Mouse (Mus musculus) heart, adult 8-10 months (tissue): ENCODE results near the gene Lrba. TPM values are rescaled to one million over a fixed set of nuclear protein-coding genes. Genes with fewer than 3 reads are reported as not detected.

Source experiments
- DNase-seq: peaks from one replicate; pipeline ENCODE4 v3.0.0; 2022; ENCODE audit warnings: low spot score
- total RNA-seq, 4 experiments: library from RNA; stranded (reverse); gene quantifications; 2 replicates each; pipeline ENCODE4 v1.2.4; 2022

The Lrba gene
- total RNA-seq, 4 experiments from 2014 or later: 24.2 to 31.0 (median 28.2) TPM

DNA sequence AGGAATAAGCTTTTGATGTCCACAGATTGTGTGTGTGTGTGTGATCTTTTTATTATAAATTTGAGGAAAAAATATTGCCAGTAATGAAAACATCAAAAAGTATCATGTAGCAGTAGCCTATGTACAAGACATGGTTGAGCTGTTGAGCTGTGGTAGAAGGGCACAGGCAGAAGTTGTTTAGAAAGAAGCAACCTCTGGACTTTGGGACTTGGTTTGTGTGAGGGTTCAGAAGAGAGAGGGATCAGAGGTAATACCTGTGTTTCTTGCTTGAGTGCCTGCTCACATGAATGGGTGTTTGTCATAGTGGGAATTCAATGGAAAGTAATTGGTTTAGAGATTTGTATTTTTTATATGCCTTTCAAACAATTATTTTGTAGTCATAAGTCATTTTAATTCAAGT, 276.1 kb downstream of the Lrba start:
- DNase-seq: no peak

DNA sequence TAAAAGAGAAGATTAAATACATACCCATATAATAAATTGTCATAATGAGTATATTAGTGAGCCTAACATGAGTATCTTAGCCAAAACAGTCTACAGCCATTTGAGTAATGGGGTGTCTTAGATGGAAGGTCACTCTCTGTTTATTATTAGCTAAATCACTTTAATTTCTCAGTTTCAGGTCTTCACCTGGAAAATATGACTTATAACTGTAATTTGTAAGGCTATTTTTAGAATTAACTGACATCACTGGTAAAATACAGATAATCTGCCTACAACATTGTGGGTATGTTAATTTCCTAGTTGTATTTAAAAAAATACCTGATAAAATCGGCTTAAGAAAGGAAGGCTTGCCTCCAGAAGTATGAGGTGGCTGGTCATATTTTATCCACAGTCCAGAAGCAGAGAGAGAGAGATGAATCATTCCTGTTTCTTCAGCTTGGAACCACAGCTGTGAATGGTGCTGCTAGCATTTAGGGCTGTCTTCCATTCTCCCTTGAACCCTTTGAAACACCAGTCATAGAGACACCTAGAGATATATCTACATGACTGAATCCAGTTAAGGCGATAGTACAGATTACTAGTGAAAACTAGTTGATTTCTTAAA, 294.1 kb downstream of the Lrba start:
- DNase-seq: no peak

DNA sequence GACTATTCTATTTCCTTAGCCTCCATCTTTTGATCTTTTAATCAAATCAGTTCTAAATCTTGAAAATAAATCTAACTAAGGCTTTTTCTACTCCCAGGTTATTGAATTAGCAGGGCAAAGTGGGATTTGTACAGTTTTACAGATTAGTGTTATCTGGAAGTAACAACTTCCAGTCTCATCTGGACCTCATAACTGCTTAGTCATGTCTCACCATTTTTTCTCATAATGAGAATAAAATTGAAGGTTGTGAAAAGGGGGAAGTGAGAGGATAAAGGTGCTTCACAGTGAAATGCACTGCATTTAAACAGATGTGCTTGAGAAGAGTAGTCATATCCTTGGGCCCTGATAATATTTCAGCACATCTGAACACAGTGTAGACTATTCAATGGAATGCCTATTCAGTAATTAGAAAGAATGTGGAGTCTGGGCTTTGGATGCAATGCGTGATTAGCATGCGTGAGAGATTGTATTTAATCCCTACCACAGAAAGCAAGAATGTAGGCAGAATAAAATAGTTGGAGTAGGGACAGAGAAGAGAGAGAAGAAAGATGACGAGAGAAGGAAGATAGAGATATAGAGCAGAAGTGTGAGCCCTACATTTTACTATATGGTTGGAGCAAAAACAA, 298.5 kb downstream of the Lrba start:
- no peak for DNase-seq

DNA sequence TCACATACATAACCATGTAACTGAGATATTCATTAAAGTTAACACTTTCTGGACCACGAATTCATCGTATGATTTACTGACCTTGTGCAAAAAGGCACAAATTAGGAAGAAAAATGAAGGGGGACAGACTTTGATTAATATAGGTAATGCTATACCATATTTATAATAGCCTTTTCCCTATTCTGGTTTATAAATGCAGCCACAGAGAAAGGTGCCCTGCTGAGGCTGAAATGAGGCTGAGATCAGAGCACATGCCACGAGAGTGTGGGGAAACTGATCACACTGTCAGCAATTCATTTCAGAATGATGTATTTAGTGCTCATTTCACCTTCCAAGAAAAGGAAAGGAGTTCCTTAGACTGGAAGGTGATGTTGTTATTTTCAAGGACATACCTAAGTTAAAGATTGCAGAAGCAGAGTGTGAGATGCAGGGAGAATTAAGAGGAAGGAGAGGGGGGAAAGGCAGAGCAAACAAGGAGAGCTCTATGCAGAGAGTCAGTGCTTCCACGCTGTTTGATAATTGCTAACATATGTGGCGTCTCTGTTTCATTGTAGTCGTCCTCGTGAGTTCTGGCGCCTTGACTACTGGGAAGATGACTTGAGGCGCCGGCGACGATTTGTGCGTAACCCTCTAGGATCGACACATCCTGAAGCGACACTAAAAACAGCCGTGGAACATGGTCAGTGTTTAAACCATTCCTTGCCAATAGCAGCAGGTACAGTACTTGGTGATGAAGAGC, 307.2 kb downstream of the Lrba start:
- DNase-seq: no peak

DNA sequence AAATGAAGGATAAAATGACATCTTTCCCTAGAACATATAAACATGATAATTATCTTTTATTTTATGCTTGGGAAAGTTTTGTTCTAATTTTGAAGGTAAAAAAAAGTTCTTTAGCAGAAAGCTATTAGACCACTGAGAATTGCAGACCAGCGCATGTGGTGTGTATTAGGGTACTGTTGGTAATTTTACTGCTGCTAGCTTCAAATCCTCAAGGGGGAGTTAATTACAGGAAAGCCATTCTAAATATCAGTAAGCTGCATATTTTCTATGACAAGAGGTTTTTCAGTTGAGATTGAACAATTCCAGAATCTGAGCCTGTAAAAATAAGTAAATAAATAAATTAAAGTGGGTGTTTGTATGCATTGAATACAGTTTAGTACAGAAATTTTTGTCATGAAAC, 312.3 kb downstream of the Lrba start:
- no peak for DNase-seq

DNA sequence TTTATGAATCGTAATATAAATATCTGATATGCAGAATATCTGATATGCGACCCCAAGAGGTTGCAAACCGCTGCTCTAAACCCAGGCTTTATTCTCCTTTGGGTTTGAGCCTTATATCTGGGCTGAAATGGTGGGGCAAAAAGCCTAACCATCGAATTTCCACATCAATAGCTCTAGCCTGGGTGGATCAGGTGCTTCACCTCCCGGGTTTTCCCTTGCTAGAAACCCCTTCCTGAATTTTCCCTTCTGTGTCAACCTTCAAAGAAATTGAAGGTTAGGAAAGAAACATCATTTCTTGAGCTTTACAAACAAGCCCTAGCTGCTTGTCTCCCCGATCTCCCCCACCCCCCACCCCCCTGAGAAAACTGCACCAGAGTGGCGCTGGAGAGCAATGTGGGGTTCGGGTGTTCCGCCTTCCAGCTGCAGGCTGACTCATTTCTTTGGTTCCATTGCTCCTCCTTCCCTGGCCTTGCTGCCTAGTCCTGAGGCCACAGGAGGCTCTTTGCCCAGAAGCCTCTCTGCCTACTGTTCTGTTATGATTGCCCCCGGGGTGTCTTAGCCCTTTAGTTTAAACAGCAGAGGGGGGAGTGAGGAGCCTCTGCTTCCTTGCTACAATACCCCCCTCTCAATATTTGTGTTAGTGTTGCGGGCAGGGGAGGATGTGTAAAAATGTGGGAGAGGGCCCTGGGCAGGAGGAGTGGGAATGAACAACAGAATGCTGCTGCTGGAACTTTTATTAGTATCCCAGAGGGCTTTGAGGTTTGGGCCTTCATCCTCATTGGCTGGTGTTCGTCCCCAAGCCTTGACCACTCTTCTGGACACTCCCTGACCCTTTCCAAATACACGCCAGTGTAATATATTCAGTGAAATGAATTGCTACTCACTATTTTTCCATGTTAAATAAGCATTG, 314.4 kb downstream of the Lrba start:
- DNase-seq: no peak

DNA sequence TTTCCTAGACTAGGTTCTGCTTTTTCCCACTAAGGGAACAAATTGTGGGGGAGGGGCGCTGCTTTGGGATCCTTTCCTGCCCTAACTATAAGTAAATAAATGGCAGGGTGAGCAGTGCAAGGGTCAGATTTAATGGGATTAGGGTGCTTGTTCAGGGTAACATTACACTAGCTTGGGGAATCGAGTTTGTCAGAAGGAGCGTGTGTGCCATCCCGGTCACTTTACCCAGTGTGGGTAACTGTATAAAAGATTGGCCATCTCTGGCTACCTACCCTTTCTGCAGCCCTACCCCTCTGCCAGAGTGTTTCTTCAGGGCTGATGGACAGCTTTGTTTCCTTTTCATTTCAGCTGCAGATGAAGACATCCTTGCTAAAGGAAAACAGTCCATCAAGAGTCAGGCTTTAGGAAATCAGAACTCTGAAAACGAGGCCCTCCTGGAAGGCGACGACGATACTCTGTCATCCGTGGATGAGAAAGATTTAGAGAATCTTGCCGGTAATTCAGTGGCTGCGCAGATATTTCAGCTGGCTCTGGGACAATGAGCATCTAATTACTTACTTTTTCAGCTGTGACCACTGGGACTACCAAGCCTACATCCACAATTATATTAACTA, 315.2 kb downstream of the Lrba start:
- no peak for DNase-seq

DNA sequence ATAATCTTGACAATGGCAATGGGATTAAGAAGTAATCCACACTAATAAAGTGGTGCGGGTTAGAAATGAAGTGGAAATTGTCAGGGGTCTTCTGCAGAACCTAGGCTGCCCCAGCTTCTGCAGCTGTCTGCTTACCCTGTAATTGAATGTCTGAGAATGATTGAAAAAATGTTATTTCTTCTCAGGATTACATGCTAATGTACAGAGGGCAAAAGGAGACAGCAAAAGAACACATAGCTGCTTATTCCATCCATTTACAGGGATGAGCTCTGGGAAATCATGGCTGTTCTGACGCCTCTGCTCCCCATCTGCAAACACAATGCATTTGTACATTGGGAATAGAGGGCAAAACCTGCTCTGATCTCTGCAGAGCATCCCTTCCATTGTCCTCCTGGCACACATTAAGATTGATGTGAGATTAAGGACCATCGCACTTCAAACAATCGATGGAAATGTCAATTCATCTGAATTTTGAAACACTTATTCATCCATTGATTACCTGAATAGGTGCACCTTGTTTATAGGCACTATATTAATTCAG, 316.7 kb downstream of the Lrba start:
- no peak for DNase-seq

DNA sequence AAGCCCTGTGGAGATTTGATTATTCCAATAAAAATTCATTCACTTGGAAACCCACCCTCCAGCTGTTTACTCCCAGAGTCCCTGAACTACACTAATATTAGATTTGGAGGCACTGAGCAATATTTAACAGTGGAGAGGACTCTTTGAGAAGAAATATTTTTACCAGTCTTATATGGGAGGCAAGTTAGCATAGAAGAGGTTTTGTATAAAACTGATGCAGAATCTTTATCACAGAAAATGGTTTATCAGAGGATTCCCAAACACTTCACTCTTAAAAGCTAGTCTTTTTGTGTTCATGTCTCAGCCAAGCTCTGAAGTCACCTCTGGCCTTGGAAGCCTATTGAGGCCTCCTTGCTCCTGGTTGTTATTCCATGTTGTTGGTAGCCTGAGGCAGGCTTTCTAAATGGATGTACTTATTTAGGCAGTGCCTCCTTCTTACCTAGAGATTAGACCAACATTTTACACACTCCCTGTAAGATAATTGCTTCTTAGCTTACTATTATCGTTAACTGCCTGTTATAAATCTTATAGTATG, 317.4 kb downstream of the Lrba start:
- DNase-seq: no peak

DNA sequence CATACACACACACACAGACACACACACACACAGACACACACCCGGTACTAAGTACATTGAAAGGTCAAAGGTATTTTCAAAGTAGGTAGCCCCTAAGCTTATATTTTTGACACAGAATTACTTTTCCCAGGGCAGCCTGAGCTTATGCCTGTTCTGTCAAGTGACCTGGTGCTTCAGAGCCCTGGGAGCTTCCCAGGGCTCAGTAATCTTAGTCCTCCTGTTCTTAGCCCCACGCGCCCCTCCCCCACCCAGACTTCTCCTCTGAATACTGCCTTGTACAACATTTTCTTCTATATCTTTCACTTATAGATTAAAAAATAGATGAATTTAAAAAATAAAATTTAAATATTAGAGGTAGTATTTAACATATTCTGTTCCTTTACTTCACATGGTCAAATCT, 320.3 kb downstream of the Lrba start:
- DNase-seq: no peak

DNA sequence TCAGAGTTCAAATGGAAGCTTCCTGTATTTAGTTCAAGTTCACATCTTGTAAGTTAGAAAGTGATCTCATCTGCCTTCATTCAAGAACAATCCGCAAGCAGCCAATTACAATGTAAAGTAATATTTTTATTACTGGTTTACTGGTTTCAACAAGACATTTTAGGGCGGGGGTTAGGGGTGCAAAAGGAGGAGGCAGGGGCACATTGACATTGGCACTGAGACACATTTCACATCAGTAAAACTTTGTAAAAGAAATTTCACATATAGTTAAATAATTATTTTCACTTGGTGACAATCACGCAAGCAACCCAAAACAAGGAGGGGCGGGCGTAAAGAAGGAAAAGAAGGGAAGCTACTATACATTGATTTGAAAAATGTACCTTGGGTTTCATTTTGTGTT, 321.5 kb downstream of the Lrba start:
- DNase-seq: no peak

DNA sequence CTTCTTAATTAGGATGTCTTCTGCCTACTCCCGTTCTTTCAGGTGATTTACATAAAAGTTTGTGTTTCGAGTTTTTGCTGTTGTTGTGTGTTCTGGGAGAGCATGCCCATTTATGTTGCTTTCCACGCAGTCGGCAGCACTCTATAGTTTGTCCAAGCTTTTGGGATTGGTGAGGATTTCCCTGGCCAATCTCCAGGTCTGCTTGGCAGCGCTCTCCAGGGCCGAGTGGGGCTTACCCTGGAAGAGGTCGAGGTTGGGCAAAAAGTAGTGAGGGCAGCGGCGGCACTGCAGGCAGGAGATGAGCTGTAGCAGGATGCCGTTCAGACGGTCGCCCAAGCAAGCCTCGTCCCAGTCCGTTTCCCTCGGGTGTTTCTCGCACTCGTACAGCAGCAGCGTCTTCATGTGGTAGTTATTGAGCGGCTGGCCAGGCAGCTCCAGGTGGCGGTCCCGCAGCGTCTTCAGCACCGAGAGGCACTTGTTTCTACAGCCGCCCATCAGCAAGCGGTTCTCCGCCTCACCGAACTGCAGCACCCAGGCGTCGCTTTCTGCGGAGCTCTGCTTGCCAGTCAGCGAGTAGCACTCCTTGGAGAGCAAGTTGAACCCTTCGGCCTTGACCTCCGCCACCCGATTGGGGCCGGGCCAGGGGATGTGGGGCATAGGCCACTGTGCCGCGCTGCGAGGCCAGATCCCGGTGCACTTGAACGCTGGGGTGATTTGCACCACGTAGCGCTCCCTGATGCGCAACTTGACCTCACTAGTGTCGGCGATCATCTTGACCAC, 322.2 kb downstream of the Lrba start:
- DNase-seq: peak; percentile 27

DNA sequence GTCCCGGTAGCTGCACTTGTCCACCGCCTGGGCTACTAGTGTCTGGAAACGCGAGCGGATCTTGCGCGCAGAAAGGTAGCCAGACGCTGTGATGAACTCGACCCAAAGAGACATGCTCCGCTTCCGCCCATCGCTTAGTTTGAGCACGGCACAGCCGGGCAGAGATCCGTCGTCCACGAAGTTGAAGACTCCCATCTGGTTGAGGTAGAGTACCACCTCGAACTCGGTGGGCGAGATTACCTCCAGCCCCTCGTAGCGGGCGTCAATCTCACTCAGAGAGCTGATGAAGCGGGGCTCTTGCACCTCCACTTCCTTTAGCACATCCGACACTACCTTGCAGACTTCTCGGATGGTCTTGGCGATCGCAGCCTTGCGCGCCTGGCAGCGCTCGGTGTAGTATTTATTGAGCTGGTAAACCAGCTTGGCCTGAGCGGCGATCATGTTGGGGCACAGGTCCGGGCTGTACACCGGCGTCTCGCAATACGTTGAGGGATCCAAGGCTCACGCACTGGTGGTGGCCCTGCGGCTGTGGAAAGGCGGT, 322.8 kb downstream of the Lrba start:
- no peak for DNase-seq

DNA sequence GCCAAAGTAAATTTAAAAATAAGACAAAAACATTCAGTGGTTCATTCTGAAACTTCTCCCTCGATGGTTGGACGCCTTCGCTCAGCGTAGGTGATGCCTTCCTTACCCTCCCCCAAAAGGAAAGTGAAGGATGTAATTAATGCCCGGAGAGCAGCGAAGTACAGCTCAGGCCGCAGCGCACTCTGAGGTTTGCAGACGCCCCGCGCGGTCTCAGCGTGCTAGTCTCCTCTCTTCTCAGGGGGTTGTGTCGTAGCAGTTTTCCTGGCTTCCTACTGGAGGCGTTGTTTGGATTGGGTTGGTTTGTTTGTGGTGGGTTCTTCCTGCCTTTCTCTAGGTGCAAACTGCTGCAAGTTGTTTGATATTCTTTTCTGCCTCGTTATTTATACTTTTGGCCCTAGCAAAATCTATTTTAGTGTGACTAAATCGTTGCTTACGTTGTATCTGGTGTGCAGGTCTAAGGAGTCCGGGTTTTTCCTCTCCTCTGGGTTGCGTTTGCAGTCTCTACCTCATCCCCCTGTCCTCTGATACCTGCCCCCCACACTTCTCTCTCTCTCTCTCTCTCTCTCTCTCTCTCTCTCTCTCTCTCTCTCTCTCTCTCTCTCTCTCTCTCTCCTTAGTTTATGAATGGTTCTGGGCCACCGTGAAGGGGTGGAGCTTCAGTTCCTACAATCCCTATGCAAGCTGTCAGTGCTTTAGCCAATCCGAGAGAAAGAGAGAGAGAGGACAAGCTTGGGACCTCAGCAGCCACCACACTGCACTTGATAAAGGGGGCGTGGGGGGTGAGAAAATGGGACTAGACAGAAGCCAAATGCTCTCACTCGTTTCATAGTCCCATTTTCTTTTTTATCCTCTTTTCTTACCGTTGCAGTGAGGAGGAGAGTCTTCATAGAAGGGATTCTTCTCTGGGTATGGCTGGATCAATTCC, 323.9 kb downstream of the Lrba start, which contains the start of gene Mab21l2:
Mab21l2 (minus strand) TSS at position 539 of the 925 bp plus-strand sequence.
- no peak for DNase-seq

DNA sequence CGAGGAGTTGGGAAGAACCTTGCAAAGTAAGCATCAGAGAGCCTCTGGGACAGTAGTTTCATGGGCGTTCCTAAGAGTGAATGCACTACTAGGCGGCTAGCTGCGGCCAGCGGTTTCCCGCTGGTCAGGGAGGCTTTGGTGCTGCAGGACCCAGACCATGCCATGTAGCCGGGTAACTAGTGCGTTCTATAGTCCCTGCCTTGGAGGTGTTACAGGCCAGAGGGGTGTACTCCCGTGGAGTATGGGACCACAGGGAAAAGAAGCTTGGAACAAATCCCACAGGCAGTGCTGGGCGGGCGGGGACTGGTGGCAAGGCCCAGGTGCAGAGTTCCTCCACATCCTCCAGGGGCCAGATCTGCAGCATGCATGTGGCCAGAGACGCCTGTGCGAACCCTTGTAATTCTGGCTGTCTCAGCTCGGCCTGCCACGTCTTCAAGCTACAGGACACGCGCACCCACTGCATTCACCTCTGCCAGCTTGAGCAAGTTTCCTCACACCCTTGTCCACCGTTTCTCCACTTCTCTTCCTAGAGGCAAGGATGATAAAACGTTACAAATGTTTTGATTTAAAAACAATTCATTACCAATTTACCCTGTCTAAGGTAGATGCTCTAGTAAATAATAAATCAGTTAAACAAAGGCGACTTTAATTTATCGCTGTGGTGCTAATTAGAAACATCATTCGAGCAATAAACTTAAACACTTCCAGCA, 326.0 kb downstream of the Lrba start:
- DNase-seq: no peak

DNA sequence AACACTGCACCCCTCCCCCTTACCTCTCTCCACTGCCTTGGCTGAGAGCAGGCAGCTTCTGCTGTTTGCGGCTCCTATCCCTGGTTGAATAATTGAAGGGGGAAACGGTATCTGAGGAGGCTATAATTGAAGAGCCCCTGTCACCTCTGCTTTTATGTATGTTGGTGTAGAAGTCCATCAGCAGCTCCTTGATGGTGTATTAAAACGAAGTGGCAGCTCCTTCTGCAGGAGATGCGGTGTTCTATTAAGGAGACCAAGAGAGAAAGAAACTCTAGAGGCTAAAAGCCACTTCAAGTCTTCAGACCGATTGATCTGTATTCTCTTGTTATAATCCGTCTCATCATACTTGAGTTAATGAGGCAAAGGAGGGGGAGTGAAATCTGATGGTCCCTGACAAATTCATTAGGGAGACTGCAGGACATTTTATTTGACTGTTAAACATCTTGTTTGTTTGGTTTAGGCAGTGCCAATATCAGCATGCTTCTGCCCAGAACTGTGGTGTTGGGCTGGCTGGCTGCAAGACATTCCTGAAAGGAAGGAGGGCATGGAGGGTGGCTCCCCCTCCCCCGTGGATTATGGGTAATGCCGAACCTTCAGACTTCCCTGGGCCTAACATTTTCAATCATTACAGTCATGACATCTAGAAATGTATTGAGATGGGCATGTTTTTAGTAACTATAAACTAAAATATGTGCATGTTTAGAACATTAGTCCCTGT, 326.7 kb downstream of the Lrba start:
- DNase-seq: no peak

DNA sequence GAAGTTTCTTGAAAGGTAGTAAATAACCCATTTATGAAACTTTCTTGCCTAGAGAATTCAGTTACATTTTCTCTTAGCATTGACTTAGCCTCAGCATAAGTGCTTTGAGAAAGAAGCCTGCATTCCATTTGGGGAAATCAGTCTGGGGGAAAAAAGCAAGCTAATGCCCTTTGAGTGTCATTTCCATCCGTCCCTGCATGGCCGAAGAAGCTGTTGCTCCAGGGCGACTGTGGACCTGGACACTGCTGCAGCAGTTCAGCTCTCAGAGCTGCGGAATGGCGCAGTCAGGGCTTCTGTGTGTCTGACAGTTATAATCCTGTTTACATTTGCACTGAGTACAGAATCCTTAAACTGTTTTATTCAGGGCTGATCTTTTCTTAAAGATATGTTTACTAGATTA, 327.7 kb downstream of the Lrba start:
- DNase-seq: no peak
